Mouse (Mus musculus): ENCODE data around the gene Tdrd9.

Tdrd9 gene

GRCm38 (mm10) chr12:112108696-112109445 lies 137.5 kb downstream of the Tdrd9 start:
- no peak for DNase-seq

DNA sequence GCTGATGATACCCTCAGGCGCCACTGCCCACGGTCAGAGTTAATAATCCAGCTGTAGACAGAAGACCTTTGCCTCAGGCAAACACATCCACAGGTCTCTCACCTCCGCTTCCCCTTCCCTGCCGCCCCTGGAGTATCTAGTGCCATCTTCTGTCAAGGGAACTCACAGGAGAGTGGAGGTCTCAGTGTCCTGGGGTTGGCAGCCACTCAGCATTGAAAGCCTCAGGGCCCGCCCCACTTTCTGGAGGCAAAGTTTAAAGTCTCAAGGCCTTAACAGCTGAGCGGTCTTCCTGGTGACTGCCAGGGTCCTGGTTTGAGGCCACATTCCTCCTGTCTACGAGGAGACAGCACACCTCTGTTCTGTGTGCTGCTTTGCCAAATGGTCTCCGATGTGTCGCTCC lies 138.3 kb downstream of the Tdrd9 start:
- DNase-seq: no peak

DNA sequence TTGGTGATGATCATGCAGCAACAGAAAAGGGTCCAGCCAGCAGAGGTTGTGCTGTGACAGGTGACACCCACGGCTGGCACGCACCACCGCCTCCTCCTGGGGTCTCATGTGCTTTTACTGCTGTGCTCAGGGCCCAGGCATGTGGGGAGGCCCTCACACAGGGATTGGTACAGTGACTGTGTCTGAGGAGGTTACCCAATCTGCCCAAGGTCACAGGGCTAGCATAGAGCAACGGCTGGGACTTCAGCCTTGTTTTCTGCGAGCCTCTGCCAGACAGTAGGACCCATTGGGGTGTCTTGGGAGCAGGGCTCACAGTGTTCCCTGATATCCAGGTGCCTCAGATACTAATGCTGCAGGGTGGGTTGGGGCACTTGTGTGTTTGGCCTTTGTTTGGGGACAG lies 140.0 kb downstream of the Tdrd9 start:
- DNase-seq: no peak

GRCm38 (mm10) chr12:112112235-112112634 lies 140.9 kb downstream of the Tdrd9 start:
- DNase-seq: no peak

DNA sequence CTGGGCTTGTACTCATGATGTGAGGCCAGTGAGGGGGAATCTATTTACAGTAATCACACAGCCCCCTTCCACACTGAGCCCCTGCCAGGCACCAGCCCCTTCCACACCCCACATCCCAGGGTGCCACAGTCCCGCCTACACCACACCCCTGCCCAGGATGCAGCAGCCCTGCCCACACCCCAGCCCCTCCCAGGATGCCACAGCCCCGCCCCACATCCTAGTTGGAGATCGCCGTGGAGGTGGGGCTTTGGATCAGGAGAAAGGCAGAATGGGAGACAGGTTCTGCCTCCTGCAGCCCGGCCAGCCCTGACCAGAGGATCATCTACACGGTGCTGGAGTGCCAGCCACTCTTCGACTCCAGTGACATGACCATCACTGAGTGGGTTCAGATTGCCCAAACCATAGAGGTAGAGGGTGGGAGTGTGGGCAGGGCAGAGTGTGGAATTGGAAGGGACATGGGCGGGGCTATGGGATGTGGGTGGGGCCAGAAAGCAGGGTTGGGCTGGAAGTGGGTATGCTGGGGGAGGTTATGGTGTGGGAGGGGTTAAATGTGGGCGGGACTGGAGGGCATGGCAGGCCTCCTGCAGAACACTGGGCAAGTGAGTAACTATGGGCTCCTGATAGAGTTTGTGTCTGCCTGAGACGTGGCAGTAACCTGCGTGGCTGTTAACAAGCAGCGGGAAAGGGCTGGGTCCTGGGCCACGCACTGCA lies 141.5 kb downstream of the Tdrd9 start:
- no peak for DNase-seq

GRCm38 (mm10) chr12:112113710-112114109 lies 142.4 kb downstream of the Tdrd9 start:
- peak; percentile 81 to 86 for DNase-seq

DNA sequence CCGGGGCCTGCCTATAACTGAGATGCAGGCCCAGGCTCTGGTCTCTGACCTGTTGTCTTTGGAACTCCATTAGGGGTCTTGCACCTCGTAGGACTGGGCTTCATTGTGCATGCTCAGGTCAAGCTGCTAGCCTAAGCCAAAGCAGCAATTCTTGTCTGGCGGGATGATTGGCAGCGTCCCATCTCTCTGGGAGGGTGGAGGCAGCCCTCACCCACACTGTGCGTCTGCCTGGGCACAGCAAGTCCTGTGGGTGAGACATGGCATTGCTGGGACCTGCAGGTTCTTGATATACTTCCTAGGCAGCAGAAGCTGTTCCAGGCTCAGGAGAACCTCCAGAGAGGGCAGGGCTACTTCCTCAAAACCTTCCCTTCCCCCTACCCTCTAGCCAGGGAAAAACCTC lies 145.6 kb downstream of the Tdrd9 start:
- DNase-seq: no peak

- no peak for DNase-seq
These were observed 146.3 kb downstream of the Tdrd9 start for GRCm38 (mm10) chr12:112117649-112118048.
